Mouse (Mus musculus) adrenal gland, postnatal 10 days (tissue): ENCODE measurements around the gene Actr8. TPM values are rescaled to one million over a fixed set of nuclear protein-coding genes. Genes with fewer than 3 reads are reported as not detected.

Source experiments
- DNase-seq: peaks from one replicate; pipeline ENCODE4 v3.0.0; 2021; ENCODE audit warnings: mixed read lengths
- microRNA-seq: library from miRNA; unstranded; fragments of <30 nt; microRNA quantifications from one replicate; pipeline ENCODE4 v1.2.0, GENCODE M21; 2021
- total RNA-seq, 2 experiments: library from RNA; stranded (reverse); gene quantifications; 2 replicates each; pipeline ENCODE4 v1.2.3; 2021

Actr8 gene
- total RNA-seq, 2 experiments from 2014 or later = 44.8 to 56.5 TPM

- no peak for DNase-seq
Measured at GRCm38 (mm10) chr14:30039413-30039812, 61.3 kb downstream of the Actr8 start.

- no peak for DNase-seq
Measured at GRCm38 (mm10) chr14:30041836-30042235, 63.7 kb downstream of the Actr8 start.

- DNase-seq = no peak
Measured at GRCm38 (mm10) chr14:30043356-30043940, 65.3 kb downstream of the Actr8 start.

GRCm38 (mm10) chr14:30045239-30045638 is 67.1 kb downstream of the Actr8 start:
- no peak for DNase-seq

- no peak for DNase-seq
Measured at GRCm38 (mm10) chr14:30045704-30046220, 67.6 kb downstream of the Actr8 start.

GRCm38 (mm10) chr14:30046976-30047375 is 68.8 kb downstream of the Actr8 start:
- no peak for DNase-seq

GRCm38 (mm10) chr14:30048049-30048448 is 69.9 kb downstream of the Actr8 start:
- no peak for DNase-seq

GRCm38 (mm10) chr14:30050280-30050679 is 72.1 kb downstream of the Actr8 start:
- no peak for DNase-seq

GRCm38 (mm10) chr14:30054922-30055321 is 76.8 kb downstream of the Actr8 start:
- DNase-seq = no peak

Small RNA genes lying within 50 kb of the gene (microRNA-seq; reads per million reads assigned to microRNA genes)
- gene Mir6947 = not detected

Other genes with a start within 250 kb of the Actr8 start
- gene Selenok, start 10.0 kb upstream of the Actr8 start, total RNA-seq = 10 to 100 TPM; 67.8 to 89.2 TPM
- 1 to 10 TPM; 2.1 to 3.0 TPM for gene Il17rb, start 30.6 kb downstream of the Actr8 start, total RNA-seq
- gene Chdh, start 30.7 kb downstream of the Actr8 start, total RNA-seq = 10 to 100 TPM; 16.1 to 26.4 TPM